Mouse (Mus musculus) stomach, embryonic 14.5 days (tissue): Measurements from ENCODE around the gene A630095N17Rik. TPM values are rescaled to one million over a fixed set of nuclear protein-coding genes. Genes with fewer than 3 reads are reported as not detected.
"Not testable (repeated sequence)": the region's sequence is repeated elsewhere in the genome, so short reads cannot be mapped to it uniquely, and the experiment has no call there.

Experiments
- ATAC-seq: fragments of 200-750 bp; cut with Nextera tagmentation; 2 replicates; pipeline ENCODE4 v1.8.0; 2017; ENCODE audit warnings: low read depth, moderate TSS enrichment; ENCODE audit not compliant: insufficient number of reproducible peaks, insufficient read depth, low FRiP score
- H3K27ac ChIP-seq: fragments of 300-500 bp; sonication (generic); 2 replicates; pipeline ENCODE4 v1.5.1; 2014; ENCODE audit warnings: mild to moderate bottlenecking, low read length, moderate library complexity, mixed read lengths
- H3K27me3 ChIP-seq: fragments of 300-500 bp; sonication (generic); 2 replicates; pipeline ENCODE4 v1.6.1; 2014; ENCODE audit warnings: low read length, control low read depth, mixed read lengths; ENCODE audit not compliant: control insufficient read depth, insufficient read depth
- H3K36me3 ChIP-seq: fragments of 300-500 bp; sonication (generic); 2 replicates; pipeline ENCODE4 v1.6.1; 2014; ENCODE audit warnings: mild to moderate bottlenecking, control low read depth, low read length, moderate library complexity, mixed read lengths; ENCODE audit not compliant: control insufficient read depth, insufficient read depth
- H3K4me1 ChIP-seq: fragments of 300-500 bp; sonication (generic); 2 replicates; pipeline ENCODE4 v1.6.1; 2014; ENCODE audit warnings: low read length, control low read depth, mixed read lengths; ENCODE audit not compliant: control insufficient read depth, insufficient read depth
- H3K4me2 ChIP-seq: fragments of 300-500 bp; sonication (generic); replicated peaks from 2 replicates; pipeline ENCODE4 v1.6.1; 2014; ENCODE audit warnings: low read depth, low read length, control low read depth
- H3K4me3 ChIP-seq: fragments of 300-500 bp; sonication (generic); 2 replicates; pipeline ENCODE4 v1.5.1; 2014; ENCODE audit warnings: low read depth, low read length, control low read depth
- H3K9ac ChIP-seq: fragments of 300-500 bp; sonication (generic); replicated peaks from 2 replicates; pipeline ENCODE4 v1.6.1; 2014; ENCODE audit warnings: low read depth, mild to moderate bottlenecking, control low read depth, low read length, moderate library complexity, mixed read lengths
- H3K9me3 ChIP-seq: fragments of 300-500 bp; sonication (generic); 2 replicates; pipeline ENCODE4 v1.6.1; 2016; ENCODE audit warnings: low read depth, low read length, control low read depth; ENCODE audit not compliant: control insufficient read depth
- WGBS: fragments of 180-500 bp; shearing (Covaris S2); extraction: QIAGEN DNeasy Blood & Tissue Kit; methylation state at CpG from one replicate; pipeline ENCODE4 v1.1.7; 2014; 5-methylcytosine and 5-hydroxymethylcytosine counted together
- polyA plus RNA-seq: library from polyadenylated mRNA; unstranded; fragments of >200 nt; fragmentation: Nextera tagmentation; extraction: Ambion mirVana; gene quantifications from 2 replicates; pipeline ENCODE4 v1.2.1, GENCODE M21; 2014

The A630095N17Rik gene
- polyA plus RNA-seq, 1 experiment from 2014 or later = not detected

DNA sequence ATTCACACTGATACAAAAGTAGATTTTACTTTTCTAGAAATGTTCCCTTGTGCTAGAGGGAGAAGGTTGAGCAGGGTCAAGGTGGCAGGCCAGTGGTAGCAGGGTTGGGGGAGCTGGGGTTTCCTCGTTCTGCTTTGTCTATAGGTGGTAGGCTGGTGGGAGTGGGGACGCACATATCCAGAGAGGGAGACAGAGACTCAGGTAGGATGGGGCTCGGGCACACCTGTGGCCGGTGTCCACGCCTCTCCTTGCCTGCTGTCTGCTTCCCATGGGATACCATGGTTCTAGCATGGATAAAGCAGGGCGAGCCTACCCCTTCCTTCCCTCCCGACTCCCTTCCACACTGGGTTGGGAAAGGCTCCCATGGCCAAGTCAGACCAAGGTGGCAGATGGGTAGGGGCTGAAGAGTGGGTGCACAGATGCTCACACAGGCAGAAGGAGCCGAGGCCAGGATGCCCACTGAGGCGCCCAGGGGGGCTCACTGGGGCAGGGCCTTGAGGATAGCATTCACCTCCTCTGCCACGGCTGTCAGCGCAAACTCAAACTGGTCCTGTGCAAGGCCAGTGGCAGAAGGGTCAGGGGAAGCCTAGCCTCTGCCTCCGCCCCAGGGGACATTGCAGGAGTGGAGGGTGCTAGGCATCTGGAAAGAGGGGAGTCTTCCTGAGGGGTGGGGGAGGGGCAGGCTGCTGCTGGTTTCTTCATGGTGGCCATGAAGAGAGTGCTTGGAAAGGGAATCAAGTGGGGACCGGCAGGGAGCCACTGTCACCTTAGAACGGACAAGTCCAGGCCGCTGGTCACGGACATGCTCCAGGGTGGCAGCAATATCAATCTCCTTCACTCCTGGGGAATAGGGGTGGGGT is 15.4 kb upstream of the A630095N17Rik start:
- no peak for ATAC-seq
- H3K4me2 ChIP-seq = no peak overlapping the region
- WGBS = 75% methylated on average over 16 of the region's 16 CpGs
- H3K9ac ChIP-seq = no peak overlapping the region
- H3K4me1 ChIP-seq = peaks cover 10% of the 10 kb centered on the region
- no peak overlapping the region for H3K4me3 ChIP-seq
- H3K27ac ChIP-seq = no peak overlapping the region
- H3K27me3 ChIP-seq = no peaks in the 10 kb centered on the region
- H3K9me3 ChIP-seq = no peaks in the 10 kb centered on the region
- peaks cover 7% of the 10 kb centered on the region for H3K36me3 ChIP-seq

DNA sequence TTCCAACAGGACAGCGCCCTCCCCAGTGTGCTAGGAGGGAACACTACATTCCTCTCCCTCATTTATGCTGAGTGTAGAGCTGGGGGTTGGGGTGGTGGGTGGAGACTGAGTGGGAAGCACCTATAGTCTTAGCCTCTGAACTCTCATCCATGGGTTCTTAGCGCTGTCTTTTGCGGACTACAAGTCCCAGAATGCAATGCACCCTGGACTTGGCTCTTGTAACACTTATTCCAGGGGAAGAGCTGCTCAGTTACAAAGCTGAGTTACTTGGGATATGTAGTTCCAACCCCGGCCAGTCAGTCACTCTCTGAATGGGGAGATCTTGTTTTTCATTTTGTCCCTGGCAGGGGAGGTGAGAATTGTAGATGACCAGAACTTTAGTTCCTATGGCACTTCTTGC is 12.9 kb upstream of the A630095N17Rik start:
- Histone ChIP-seq H3K4me3 (no peak overlapping the region), H3K36me3 (peaks cover 20% of the 10 kb centered on the region), H3K9me3 (no peaks in the 10 kb centered on the region), H3K9ac (no peak overlapping the region), H3K4me1 (peaks cover 10% of the 10 kb centered on the region), H3K27ac (no peak overlapping the region), H3K4me2 (no peak overlapping the region), H3K27me3 (no peaks in the 10 kb centered on the region)
- ATAC-seq = 0 out of 2 replicates have a peak, but pooled peaks have one; percentile 34
- 34% methylated on average over 4 of the region's 4 CpGs for WGBS

DNA sequence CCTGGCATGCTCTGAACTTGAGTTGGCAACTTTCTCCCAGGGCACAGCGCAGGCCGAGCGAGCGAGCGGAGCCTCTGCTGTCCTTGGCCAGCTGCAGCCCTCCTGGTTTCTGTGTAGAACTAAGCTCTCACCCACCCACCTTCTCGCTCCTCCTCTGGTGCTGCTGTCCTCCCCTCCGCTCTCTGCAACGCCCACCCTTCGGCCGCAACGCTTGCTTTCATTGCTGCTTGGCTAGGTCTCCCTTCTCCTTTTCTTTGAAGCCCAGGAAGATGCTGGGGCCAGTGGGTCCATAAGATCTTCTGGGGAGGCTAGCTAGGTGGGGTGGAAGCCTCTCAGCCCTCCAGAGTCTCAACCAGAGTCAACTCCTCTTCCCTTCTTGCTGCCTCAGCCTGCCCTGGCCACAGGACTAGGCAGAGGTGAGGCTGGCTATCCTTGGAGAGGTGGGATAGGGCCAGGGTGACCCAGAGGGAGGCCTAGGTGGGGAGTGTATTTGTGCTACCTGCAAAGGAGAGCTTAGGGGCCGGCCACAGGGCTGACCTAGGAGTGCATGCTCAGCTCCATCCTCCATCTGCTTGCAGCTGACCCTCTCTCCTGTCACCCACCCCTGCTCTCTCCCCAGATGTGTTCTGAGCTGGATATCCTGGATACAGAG is 12.4 kb upstream of the A630095N17Rik start:
- Histone ChIP-seq H3K9me3 (no peaks in the 10 kb centered on the region), H3K27ac (no peak overlapping the region), H3K36me3 (peaks cover 21% of the 10 kb centered on the region), H3K4me3 (no peak overlapping the region), H3K4me2 (no peak overlapping the region), H3K9ac (no peak overlapping the region), H3K4me1 (peaks cover 10% of the 10 kb centered on the region), H3K27me3 (no peaks in the 10 kb centered on the region)
- 87% methylated on average over 12 of the region's 12 CpGs for WGBS
- 0 out of 2 replicates have a peak, but pooled peaks have one; percentile 4 for ATAC-seq

DNA sequence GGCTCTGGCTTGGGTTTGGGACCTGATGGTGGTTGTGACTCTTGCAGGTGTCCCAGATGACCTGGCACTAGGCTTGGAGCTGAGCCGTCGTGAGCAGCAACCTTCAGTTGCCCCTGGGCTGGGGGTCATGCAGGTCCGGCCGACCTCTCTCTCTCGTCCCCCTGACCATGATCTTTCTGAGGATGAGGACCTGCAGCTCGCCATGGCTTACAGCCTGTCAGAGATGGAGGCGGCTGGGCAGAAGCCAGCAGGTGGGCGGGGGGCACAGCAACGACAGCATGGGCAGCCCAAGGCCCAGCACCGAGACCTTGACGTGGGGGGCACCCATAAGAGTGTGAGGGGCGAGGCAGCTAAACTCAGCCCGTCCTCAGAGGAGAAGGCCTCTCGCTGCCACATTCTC is 11.5 kb upstream of the A630095N17Rik start:
- Histone ChIP-seq H3K36me3 (peaks cover 21% of the 10 kb centered on the region), H3K4me2 (no peak overlapping the region), H3K27me3 (no peaks in the 10 kb centered on the region), H3K27ac (no peak overlapping the region), H3K4me3 (no peak overlapping the region), H3K9me3 (no peaks in the 10 kb centered on the region), H3K9ac (no peak overlapping the region), H3K4me1 (peaks cover 8% of the 10 kb centered on the region)
- WGBS = 88% methylated on average over 14 of the region's 14 CpGs
- ATAC-seq = no peak

DNA sequence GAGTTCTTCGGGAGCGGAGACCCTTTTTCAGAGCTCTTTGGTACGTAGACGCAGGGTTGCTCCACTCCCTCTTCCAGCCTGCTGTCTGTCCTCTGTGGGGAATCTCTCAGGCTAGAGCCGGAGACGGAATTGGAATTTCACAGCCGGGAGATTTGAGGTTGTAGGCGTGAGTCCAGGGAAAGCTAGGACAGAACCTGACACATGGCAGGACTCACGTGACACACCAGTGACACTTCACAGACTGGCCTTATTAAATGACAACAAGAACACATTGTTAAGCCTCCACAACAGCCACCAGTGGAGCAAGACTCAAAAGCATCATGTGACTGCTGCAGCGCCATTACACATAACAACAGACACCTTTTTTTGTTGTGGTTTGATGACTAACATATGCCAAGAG is 7.7 kb upstream of the A630095N17Rik start:
- no peak overlapping the region for H3K4me3 ChIP-seq
- ATAC-seq = no peak
- no peak overlapping the region for H3K4me2 ChIP-seq
- H3K27me3 ChIP-seq = no peaks in the 10 kb centered on the region
- peaks cover 21% of the 10 kb centered on the region for H3K36me3 ChIP-seq
- no peaks in the 10 kb centered on the region for H3K9me3 ChIP-seq
- peaks cover 2% of the 10 kb centered on the region; the same call in 1 of the 2 replicates for H3K4me1 ChIP-seq
- H3K9ac ChIP-seq = no peak overlapping the region
- 85% methylated on average over 10 of the region's 10 CpGs for WGBS
- no peak overlapping the region for H3K27ac ChIP-seq

DNA sequence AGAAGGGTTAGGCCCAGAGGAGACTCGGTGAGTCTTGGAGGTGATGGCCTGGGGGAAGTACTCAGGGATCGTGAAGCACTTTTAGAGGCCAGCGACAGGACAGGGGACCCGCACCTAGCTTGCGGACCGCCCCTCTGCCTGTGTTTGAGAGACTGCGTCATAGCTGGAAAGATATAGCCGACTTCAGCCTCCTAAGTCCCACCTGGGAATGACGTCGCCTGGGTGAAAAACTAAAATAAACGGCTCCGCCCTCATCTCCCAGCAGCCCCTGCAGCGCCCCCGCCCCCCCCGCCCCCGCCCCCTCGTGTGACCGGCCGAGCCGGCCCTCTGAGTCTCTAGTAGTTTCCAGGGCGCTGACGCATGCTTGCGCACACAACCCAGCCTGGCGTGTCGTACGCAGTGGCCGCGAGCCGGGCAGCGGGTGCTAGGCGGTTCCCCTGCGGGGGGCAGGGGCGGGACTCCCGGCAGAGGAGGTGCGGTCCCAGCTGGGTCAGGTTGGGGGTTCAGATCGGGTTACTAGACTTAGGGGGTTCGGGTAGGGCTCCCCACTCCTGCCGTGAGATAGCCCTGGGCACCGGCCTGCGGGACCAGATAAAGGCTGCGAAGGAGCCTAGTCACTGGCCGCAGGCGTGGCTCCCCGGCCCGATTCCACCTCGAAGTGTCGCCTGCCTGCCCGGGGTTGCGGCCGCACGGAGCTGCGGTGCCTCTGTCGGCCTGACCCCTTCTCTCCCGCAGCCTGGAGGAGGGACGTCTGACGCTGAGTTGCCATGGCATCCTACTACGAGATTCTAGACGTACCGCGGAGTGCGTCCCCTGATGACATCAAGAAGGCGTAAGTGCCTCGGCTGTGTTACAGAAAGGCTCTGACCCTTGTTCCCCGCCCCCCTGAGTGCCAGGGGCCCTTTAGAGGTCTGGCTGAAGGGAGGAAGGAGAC is 4.5 kb upstream of the A630095N17Rik start, which contains the start of gene Dnajb2:
Gene Dnajb2 (plus strand): TSS at position 290 of the 934 bp plus-strand sequence.
- Histone ChIP-seq H3K4me2 (peak within 1 kb of the TSS; percentile 88), H3K9me3 (no peaks in the 10 kb centered on the region), H3K27ac (peak within 1 kb of the TSS; percentile 66), H3K9ac (peak within 1 kb of the TSS; percentile 53), H3K27me3 (no peaks in the 10 kb centered on the region), H3K36me3 (peaks cover 11% of the 10 kb centered on the region; the same call in 1 of the 2 replicates), H3K4me1 (peaks cover 2% of the 10 kb centered on the region; the same call in 1 of the 2 replicates), H3K4me3 (peak within 1 kb of the TSS; percentile 60)
- ATAC-seq = peak; percentile 92
- whole genome bisulfite sequencing = under 1% methylated on average over 64 of the region's 64 CpGs

DNA sequence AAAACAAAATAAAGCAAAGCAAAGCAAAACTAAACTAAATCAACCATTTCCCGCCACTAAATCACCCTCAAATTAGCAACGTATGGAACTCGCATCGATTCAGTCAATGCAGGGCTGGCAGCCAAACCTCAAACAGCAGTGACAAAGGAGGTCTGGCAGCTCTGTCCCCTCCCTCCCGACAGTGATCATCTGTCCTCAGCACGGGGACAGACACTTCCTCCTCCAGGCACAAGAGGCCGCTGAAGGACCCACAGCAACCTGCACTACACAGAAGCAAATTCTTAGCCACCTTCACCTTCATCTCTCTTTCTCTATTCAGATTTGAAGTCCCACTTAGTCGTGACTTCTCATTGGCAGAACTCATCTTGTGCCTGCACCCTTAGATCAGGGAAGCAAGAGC is 2.7 kb upstream of the A630095N17Rik start:
- H3K4me2 ChIP-seq = no peak overlapping the region
- no peaks in the 10 kb centered on the region; the same call in 1 of the 2 replicates for H3K36me3 ChIP-seq
- ATAC-seq = peak; percentile 43; the same call in 1 of the 2 replicates
- no peaks in the 10 kb centered on the region for H3K27me3 ChIP-seq
- H3K9ac ChIP-seq = no peak overlapping the region
- WGBS = 2% methylated on average over 8 of the region's 8 CpGs
- H3K4me3 ChIP-seq = no peak overlapping the region
- H3K27ac ChIP-seq = no peak overlapping the region
- peaks cover 2% of the 10 kb centered on the region; the same call in 1 of the 2 replicates for H3K4me1 ChIP-seq
- no peaks in the 10 kb centered on the region for H3K9me3 ChIP-seq

DNA sequence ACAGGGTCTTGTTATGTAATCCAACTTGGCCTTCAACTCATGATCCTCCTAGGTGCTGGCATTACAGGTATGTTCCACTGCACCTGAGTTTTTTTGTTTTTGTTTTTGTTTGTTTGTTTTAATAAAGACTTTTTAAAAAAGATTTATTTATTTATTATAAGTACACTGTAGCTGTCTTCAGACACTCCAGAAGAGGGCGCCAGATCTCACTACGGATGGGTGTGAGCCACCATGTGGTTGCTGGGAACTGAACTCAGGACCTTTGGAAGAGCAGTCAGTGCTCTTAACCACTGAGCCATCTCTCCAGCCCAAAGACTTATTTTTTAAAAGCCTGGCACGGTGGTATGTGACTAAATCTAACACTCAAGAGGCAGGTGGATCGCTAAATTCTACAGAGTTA is 587 bp upstream of the A630095N17Rik start:
- H3K4me2 ChIP-seq, H3K36me3 ChIP-seq, H3K9ac ChIP-seq, H3K4me3 ChIP-seq, H3K9me3 ChIP-seq, H3K4me1 ChIP-seq, ATAC-seq, H3K27ac ChIP-seq, H3K27me3 ChIP-seq: not testable (repeated sequence)
- WGBS = 71% methylated on average over 4 of the region's 4 CpGs
